8 mouse cellular contexts compared by ENCODE assay signal in the genomic region with DNA sequence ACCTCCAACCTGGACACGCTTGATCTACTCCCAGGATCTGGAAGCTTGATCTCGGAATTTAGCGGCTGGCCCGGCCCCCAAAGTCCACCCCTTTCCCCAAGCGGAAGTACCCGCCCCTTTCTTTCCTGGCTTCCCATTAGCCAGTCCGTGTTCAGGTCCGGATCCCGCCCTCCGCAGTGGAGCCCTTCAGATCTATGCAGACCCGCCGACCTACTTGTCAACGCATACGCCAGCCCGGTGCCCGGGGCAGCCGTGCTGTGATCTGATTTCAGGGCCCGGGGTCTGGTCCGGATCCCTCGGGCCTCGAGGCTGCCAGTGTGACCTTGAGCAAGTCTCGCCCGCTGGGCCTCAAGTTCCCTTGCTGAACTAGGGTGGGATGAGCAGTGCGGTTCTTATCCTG. TPM values are rescaled to one million over a fixed set of nuclear protein-coding genes. Genes with fewer than 3 reads are reported as not detected.
DNase-seq lines count a peak whose midpoint lies in the region; ATAC-seq lines count a peak whose summit lies in the region.

TSS of gene Nudt22 (minus strand) at position 112 of the 400 bp plus-strand sequence.
TSS of gene Trpt1 (plus strand) at position 126 of the 400 bp plus-strand sequence.

- H3K4me2 ChIP-seq in forebrain, embryonic 14.5 days (ENCODE audit: low read length): peak within 1 kb of the TSS; percentile 86
- peak within 1 kb of the TSS; percentile 84 for H3K4me2 ChIP-seq in lung, embryonic 15.5 days

- no peaks in the 10 kb centered on the region for H3K9me3 ChIP-seq in forebrain, embryonic 14.5 days (replicated peaks; ENCODE audit: control insufficient read depth, low read length)
- H3K9me3 ChIP-seq in lung, embryonic 15.5 days: no peaks in the 10 kb centered on the region

- peak; percentile 76 for ATAC-seq in forebrain, embryonic 14.5 days
- ATAC-seq in lung, embryonic 15.5 days (ENCODE audit: borderline replicate concordance, extremely low read depth, low FRiP score, low TSS enrichment): peak; percentile 64

- peaks cover 16% of the 10 kb centered on the region for H3K36me3 ChIP-seq in forebrain, embryonic 14.5 days (ENCODE audit: control insufficient read depth, insufficient read depth, low read length)
- peaks cover 24% of the 10 kb centered on the region for H3K36me3 ChIP-seq in lung, embryonic 15.5 days

- DNase-seq in ES-CJ7 (ENCODE audit: low read depth, low spot score): peak; percentile 82
- DNase-seq in c-Kit-positive CD71-positive TER-119-positive erythroid progenitor cells, embryonic 14.5 days (ENCODE audit: low spot score): peak; percentile 80
- DNase-seq in forebrain, embryonic 14.5 days (ENCODE audit: low spot score): peak; percentile 89
- DNase-seq in heart, postnatal 10 days: peak; percentile 93 to 94
- peak; percentile 86 for DNase-seq in large intestine, adult 2 months (ENCODE audit: low read depth, low spot score)
- peak; percentile 82 for DNase-seq in ovary, adult 18-20 months (ENCODE audit: low spot score)
- peak; percentile 67 for DNase-seq in thymus, postnatal 0 days (ENCODE audit: low spot score)

- WGBS in forebrain, embryonic 14.5 days: 1% methylated on average over 24 of the region's 24 CpGs
- under 1% methylated on average over 24 of the region's 24 CpGs for WGBS in large intestine, adult 2 months
- under 1% methylated on average over 24 of the region's 24 CpGs for WGBS in lung, embryonic 15.5 days

- intact Hi-C loops in heart, postnatal 10 days (cut with DNase I): loop anchor here (5.0 kb wide), 1 partner anchor 41 kb away; the partner anchor contains the start of gene Stip1

- peak within 1 kb of the TSS; percentile 58; the same call in 1 of the 2 replicates for H3K27ac ChIP-seq in forebrain, embryonic 14.5 days (ENCODE audit: low read depth, low read length)
- H3K27ac ChIP-seq in lung, embryonic 15.5 days: peak within 1 kb of the TSS; percentile 76

- H3K4me1 ChIP-seq in forebrain, embryonic 14.5 days (ENCODE audit: control insufficient read depth, insufficient read depth, low read length): peaks cover 24% of the 10 kb centered on the region
- H3K4me1 ChIP-seq in lung, embryonic 15.5 days: peaks cover 40% of the 10 kb centered on the region

- H3K27me3 ChIP-seq in forebrain, embryonic 14.5 days (replicated peaks; ENCODE audit: control insufficient read depth, insufficient read depth, low read length): no peaks in the 10 kb centered on the region
- no peaks in the 10 kb centered on the region for H3K27me3 ChIP-seq in lung, embryonic 15.5 days

- H3K9ac ChIP-seq in forebrain, embryonic 14.5 days (ENCODE audit: low read length): peak within 1 kb of the TSS; percentile 75
- peak within 1 kb of the TSS; percentile 69 for H3K9ac ChIP-seq in lung, embryonic 15.5 days

- H3K4me3 ChIP-seq in forebrain, embryonic 14.5 days (ENCODE audit: low read depth, low read length): peak within 1 kb of the TSS; percentile 57
- H3K4me3 ChIP-seq in lung, embryonic 15.5 days: peak within 1 kb of the TSS; percentile 57

RNA-seq across cellular contexts. Expression of gene Nudt22, which starts in this region (rescaled TPM):
- 18.8 and 21.2 TPM in 2 replicates for polyA plus RNA-seq in forebrain, embryonic 14.5 days (2014; fragmentation: Nextera tagmentation; extraction: Ambion mirVana)
- total RNA-seq in heart, postnatal 10 days (2021): 10 to 100 TPM; 27.3 to 29.7 TPM
- polyA plus RNA-seq in large intestine, adult 2 months (2012; rRNA removed): 59.3 and 68.1 TPM in 2 replicates
- 23.6 and 24.0 TPM in 2 replicates for polyA plus RNA-seq in lung, embryonic 15.5 days (2015; fragmentation: Nextera tagmentation; extraction: Ambion mirVana)
- polyA plus RNA-seq in thymus, postnatal 0 days (2015; fragmentation: Nextera tagmentation; extraction: Ambion mirVana): 32.4 and 34.6 TPM in 2 replicates

RNA-seq across cellular contexts. Expression of gene Trpt1, which starts in this region (rescaled TPM):
- 14.4 and 15.2 TPM in 2 replicates for polyA plus RNA-seq in forebrain, embryonic 14.5 days (2014; fragmentation: Nextera tagmentation; extraction: Ambion mirVana)
- total RNA-seq in heart, postnatal 10 days (2021): 10 to 100 TPM; 21.2 to 21.9 TPM
- 10.0 and 11.4 TPM in 2 replicates for polyA plus RNA-seq in large intestine, adult 2 months (2012; rRNA removed)
- polyA plus RNA-seq in lung, embryonic 15.5 days (2015; fragmentation: Nextera tagmentation; extraction: Ambion mirVana): 9.7 and 11.2 TPM in 2 replicates
- 5.2 and 5.8 TPM in 2 replicates for polyA plus RNA-seq in thymus, postnatal 0 days (2015; fragmentation: Nextera tagmentation; extraction: Ambion mirVana)

Comparison
In these comparisons a context has a peak if more than half of its experiments do, and no peak if none do; other contexts are left out.
1. Peak in every context shown above with its lines: DNase-seq, ATAC-seq, H3K4me3 ChIP-seq and H3K27ac ChIP-seq.